Mouse (Mus musculus) cerebellum, adult (tissue): Measurements from ENCODE around the gene Gm28998.
"Not testable (repeated sequence)": the region's sequence is repeated elsewhere in the genome, so short reads cannot be mapped to it uniquely, and the experiment has no call there.

Experiments used
- ATAC-seq: cut with Nextera tagmentation; 2 replicates; pipeline ENCODE4 v1.9.2; 2017; ENCODE audit warnings: mild to moderate bottlenecking, moderate library complexity, mixed read lengths; ENCODE audit not compliant: insufficient number of reproducible peaks, low FRiP score, low TSS enrichment

The Gm28998 gene

DNA sequence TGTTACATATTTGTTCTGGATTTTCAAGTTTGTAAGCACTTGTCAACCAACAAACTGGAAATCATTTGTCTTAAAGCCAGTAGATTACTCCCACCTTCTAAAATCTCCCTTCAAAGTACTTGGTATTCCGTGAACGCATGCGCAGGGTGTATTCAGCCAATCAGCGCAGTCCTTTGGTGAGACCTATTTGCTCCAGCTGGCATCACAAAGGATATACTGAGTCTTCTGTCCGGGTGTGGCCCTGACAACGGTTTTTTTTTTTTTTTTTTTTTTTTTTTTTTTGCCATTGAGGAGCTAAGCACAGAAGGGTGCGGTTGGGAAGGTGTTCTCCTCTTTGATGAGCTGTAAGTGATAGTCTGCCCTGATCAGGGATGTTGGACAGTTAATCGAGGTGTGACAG is at the start of gene Gm28998:
Gene Gm28998, plus strand, starts transcription at position 301 of the 400 bp plus-strand sequence.
- not testable (repeated sequence) for ATAC-seq
